Mouse (Mus musculus): Measurements from ENCODE around the gene Wscd2. TPM values are rescaled to one million over a fixed set of nuclear protein-coding genes. Genes with fewer than 3 reads are reported as not detected.
"Not testable (repeated sequence)": the region's sequence is repeated elsewhere in the genome, so short reads cannot be mapped to it uniquely, and the experiment has no call there.

Gene Wscd2
- total RNA-seq, 2 experiments from 2014 or later, result 0.44 to 0.72 TPM

- intact Hi-C loops (cut with DNase I; ENCODE audit: low total_unique reads), result no loop called here
- DNase-seq, result no peak
Observed at GRCm38 (mm10) chr5:113565101-113565854, 75.1 kb downstream of the Wscd2 start.

GRCm38 (mm10) chr5:113565858-113566257 lies 75.7 kb downstream of the Wscd2 start:
- no peak for DNase-seq
- intact Hi-C loops (cut with DNase I; ENCODE audit: low total_unique reads), result no loop called here

DNA sequence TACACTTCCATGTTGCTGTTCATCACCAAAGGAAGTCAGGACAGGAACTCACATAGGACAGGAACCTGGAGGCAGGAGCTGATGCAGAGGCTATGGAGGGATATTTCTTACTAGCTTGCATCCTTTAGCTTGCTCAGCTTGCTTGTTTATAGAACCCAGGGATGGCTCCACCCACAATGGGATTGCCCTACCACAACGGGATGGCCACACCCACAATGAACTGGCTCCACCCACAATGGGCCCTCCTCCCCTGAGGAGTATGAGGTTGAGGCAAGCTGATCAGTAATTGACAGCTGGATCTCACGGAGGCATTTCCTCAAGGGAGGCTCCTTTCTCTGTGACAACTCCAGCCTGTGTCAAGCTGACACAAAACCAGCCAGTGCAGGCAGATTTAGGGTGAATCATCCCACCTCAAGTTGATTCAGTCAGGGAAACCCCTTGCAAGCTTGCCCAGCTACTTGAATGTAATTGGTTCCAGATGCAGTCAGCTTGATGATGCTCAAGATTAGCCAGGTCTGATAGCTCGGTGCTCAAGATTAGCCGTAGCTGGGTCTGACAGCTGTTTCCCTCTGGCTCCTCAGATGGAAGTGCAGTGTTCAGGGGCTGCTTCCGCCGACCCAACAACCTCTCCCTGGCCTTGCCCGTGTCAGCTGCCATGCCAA lies 80.1 kb downstream of the Wscd2 start:
- no peak for DNase-seq
- intact Hi-C loops (cut with DNase I; ENCODE audit: low total_unique reads), result no loop called here

- no peak for DNase-seq
- intact Hi-C loops (cut with DNase I; ENCODE audit: low total_unique reads), result no loop called here
Observed at GRCm38 (mm10) chr5:113577555-113577954, 87.4 kb downstream of the Wscd2 start.

DNA sequence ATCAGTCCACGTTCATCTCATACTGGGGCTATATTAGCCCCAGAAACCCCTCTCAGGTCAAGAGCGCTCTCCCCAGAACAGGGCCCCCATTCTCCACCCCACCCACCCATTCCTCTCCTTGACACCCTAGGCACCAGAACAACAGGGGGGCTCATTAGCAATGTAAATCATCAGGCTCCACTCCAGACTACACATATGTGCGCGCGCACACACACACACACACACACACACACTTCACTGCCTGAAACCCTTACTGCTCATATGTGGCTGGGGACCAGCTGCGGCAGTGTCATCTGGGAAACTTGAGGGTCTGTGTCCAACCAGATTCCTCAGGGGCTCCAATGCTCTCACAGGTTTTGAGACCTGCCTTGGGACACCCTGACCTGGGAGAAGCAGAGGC lies 88.3 kb downstream of the Wscd2 start:
- no peak for DNase-seq
- intact Hi-C loops (cut with DNase I; ENCODE audit: low total_unique reads), result no loop called here

DNA sequence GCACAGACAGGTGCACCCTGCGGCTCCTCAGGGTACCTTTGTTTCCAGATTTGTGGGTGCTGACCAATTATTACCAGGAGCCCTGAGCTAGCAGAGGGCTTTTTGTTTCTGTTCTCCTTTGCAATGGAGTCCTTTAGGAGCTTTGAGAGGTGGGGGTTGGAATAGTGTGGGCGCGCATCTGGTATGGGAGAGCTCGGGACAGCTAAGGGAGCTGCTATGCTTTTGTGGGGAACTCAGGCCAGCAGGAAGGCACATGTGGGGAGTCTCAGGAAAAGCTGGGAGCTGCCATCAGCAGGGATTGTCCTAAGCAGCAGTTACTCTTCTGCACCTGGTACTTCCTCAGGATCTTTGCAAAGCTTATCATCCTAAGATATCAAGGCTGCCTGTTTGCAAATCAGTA lies 89.0 kb downstream of the Wscd2 start:
- intact Hi-C loops (cut with DNase I; ENCODE audit: low total_unique reads), result no loop called here
- no peak for DNase-seq

- no peak for DNase-seq
- intact Hi-C loops (cut with DNase I; ENCODE audit: low total_unique reads), result no loop called here
Observed at GRCm38 (mm10) chr5:113580248-113580647, 90.1 kb downstream of the Wscd2 start.

GRCm38 (mm10) chr5:113580801-113581200 lies 90.7 kb downstream of the Wscd2 start:
- DNase-seq, result no peak
- intact Hi-C loops (cut with DNase I; ENCODE audit: low total_unique reads), result no loop called here

DNA sequence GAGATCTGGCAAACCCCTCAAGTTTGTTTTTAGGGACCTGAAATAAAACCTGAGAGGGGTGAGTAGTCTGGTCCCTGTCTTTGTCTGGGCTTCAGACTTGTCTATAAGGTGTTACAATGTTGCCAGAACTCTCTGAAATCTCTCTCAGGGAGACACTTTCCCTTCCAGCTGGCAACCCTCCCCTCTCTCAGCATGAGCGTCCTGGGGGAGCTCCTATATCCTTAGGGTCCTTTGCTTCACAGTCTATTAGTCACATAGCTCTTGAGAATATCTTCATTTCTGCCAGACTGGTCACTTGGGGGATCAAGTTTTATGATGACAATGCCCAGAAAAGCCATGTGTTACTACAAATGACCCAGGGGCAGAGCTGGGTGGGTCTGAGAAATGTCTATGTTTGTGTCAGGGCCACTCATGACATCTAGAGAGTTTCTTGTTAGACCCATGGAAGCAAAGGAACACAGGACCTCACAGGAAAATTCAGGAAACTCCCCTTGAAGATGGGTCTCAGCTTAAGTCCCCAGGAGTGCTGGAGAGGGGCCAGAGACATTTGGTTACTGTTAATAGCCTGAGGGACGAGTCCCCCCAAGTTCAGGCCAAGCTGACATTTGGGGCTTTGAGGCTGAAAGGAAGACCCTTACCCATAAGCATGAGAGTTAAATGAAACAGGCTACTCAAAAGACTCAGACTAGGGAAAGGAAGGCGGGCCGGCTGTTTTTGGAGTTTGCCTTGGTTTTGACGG lies 93.5 kb downstream of the Wscd2 start:
- intact Hi-C loops (cut with DNase I; ENCODE audit: low total_unique reads), result no loop called here

GRCm38 (mm10) chr5:113584439-113584838 lies 94.3 kb downstream of the Wscd2 start:
- intact Hi-C loops (cut with DNase I; ENCODE audit: low total_unique reads), result no loop called here
- no peak for DNase-seq

More for the DNA sequence above, 93.5 kb downstream of the Wscd2 start:
- no peak for DNase-seq

- intact Hi-C loops (cut with DNase I; ENCODE audit: low total_unique reads), result loop anchor here (5.0 kb wide), 1 partner anchor 136 kb away; the partner anchor contains the start of gene 1700069L16Rik
- not testable (repeated sequence) for DNase-seq
Observed at GRCm38 (mm10) chr5:113585619-113586457, 95.7 kb downstream of the Wscd2 start.

GRCm38 (mm10) chr5:113586458-113586849 lies 96.3 kb downstream of the Wscd2 start:
- DNase-seq, result not testable (repeated sequence)
- intact Hi-C loops (cut with DNase I; ENCODE audit: low total_unique reads), result loop anchor here (5.0 kb wide), 1 partner anchor 136 kb away; the partner anchor contains the start of gene 1700069L16Rik

GRCm38 (mm10) chr5:113590010-113590640 lies 100.0 kb downstream of the Wscd2 start:
- intact Hi-C loops (cut with DNase I; ENCODE audit: low total_unique reads), result no loop called here
- no peak for DNase-seq

DNA sequence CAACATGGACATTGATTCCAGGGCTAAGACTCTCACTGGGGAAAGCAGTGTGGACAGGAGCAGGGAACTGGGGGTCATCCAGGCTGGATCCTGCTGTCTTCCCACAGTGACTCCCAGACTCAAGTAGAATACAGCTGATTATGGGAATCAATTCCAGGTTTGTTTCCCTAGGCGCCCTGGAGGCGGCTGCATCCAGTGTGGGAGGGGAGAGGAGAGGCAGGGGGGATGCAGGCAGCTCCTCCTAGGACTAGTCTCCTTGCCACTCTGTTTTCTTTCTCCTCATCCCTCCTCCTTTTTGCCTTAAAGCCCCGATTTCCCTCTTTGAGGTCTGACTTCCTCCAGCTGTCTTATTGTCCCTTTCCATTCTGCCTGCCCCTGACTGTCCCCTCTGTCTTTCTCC lies 101.0 kb downstream of the Wscd2 start:
- intact Hi-C loops (cut with DNase I; ENCODE audit: low total_unique reads), result no loop called here

DNA sequence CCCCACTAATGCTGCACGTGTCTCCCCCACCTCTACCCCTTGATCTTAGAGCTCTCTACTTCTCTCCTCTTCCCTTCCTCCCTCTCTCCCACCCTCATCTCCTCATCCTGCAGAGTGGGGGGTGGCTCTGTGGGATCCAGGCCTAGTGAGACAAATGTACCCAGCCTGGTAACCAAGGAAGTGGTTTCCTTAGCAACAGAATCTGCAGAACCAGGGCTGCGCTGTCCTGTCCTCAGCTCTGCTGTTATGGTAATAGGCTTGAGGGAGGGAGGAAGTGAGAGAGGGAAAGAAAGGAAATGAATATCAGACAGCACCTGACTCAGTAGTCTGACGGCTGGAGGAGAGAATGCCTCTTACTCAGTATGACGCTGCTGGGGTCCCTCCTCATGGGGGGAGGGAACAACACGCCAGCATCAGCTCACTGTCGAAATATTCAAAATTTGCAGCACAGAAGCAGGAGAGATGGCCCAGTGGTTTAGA lies 101.7 kb downstream of the Wscd2 start:
- intact Hi-C loops (cut with DNase I; ENCODE audit: low total_unique reads), result no loop called here
- no peak for DNase-seq

More for the DNA sequence above, 101.0 kb downstream of the Wscd2 start:
- no peak for DNase-seq

- intact Hi-C loops (cut with DNase I; ENCODE audit: low total_unique reads), result no loop called here
- DNase-seq, result no peak
Observed at GRCm38 (mm10) chr5:113593911-113594705, 104.0 kb downstream of the Wscd2 start.

GRCm38 (mm10) chr5:113596252-113596651 lies 106.1 kb downstream of the Wscd2 start:
- no peak for DNase-seq
- intact Hi-C loops (cut with DNase I; ENCODE audit: low total_unique reads), result no loop called here

DNA sequence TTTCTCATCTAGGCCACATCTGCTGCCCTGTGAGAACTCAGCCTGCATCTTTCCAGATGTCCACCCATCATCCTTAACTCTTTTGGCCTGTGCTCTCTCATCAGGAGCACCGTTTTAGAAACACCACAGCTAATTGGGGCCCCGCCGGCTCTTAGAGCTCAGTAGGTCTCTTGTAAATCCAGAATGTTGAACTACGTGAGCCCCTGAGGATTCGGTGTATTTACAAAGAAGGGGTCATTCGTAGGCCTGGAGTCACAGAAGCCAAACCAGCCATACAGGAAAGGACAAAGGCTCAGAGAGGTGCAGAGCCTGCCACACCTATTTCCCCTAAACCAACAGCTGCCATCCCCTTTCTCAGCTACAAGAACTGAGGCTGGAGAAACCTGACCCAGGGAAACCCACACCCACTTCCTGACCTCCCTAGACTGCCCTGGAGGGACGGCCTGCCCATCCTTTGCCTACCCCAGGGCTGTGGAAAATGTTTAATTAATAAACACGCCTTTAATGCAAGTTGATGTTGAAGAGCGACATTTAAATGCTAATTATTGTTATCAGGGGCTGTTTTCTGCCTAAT lies 106.7 kb downstream of the Wscd2 start:
- DNase-seq, result no peak
- intact Hi-C loops (cut with DNase I; ENCODE audit: low total_unique reads), result no loop called here
